Mouse (Mus musculus) embryo, embryonic 11.5 days (tissue): ENCODE measurements around the gene Gm20388.

ENCODE experiments used
- DNase-seq: peaks from one replicate; pipeline ENCODE4 v3.0.0-alpha.2; 2012; ENCODE audit warnings: low read depth, low spot score

The Gm20388 gene

GRCm38 (mm10) chr8:121850436-121850820 is 1939.8 kb downstream of the Gm20388 start:
- DNase-seq, result no peak

- DNase-seq, result peak; percentile 95
Observed at GRCm38 (mm10) chr8:121850821-121851470, 1940.3 kb downstream of the Gm20388 start.

DNA sequence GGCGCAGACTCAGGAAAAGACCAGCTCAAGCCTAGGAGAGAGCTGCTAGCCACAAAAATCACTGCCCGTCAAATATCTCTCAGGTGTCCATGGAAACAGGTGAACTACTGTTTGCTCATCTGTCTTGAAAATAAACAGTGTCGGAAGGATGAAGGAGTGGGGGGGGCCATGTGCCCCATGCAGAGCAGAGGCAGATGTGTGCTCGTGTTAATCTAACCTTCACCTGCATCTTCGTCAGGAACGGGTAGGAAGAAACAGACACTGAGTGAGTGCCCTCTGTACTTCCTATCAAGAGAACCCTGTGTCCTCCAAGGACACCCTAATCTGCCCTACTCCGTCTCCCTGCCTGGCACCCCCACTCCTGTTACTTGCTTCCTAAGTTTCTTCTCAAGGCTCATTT is 1941.1 kb downstream of the Gm20388 start:
- DNase-seq, result no peak

DNA sequence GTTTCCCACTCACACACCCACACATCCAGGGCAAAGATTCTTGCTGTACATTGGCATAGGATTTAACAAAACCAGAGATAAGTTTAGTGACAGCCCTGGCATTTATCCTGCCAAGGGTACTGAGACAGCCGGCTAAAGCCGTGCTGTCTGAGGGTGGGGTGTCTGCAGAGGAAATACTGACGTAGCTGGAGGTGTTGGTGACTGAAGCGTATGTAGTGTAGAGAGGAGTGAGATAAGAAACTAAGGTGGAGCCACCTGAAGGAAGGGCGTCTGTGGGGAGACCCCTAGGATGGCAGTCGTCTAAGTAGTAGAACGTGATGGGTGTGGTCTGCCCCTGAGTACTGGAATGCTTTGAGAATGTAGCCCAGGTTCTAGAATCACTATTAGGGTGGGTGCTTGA is 1941.8 kb downstream of the Gm20388 start:
- DNase-seq, result no peak

- DNase-seq, result no peak
Observed at GRCm38 (mm10) chr8:121853586-121853985, 1942.9 kb downstream of the Gm20388 start.

- no peak for DNase-seq
Observed at GRCm38 (mm10) chr8:121856071-121856746, 1945.6 kb downstream of the Gm20388 start.

- no peak for DNase-seq
Observed at GRCm38 (mm10) chr8:121857331-121857730, 1946.7 kb downstream of the Gm20388 start.

DNA sequence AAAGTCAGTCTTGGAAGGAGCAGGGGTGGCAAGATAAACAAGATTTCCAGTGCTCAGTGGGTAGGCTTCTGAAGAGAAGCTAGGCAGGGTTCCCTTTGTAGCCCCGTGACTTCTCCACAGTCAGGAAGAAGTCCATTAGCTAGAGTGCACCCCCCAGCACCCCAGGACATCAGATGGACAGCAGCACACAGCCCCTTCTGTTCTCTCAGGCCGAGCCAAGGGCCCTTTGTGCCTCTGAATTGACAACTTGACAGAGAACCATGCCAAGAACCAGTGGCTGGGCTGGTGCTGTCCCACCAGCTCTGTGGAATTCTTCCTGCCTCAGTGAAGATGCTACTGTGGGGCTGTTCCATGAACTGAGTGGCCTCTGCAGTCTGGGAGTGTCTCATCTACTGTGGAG is 1947.1 kb downstream of the Gm20388 start:
- no peak for DNase-seq

DNA sequence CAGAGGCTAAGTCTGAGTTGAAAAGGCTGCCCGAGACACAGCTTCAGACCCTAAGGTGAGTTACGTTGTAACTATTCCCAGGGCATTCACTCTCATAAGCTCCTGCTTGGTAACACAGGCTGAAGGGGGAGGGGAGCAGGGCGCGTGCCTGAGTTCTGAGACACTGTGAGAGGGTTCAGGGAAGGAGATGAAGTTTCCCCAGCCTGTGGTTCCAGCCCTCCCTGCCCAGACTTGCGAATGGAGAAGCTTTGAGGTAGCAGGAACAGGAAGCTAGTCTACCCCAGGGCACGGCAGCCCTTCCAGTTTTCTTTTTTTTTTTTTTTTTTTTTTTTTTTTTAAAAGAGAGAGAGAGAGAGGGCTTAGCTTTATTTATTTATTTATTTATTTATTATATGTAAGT is 1950.6 kb downstream of the Gm20388 start:
- no peak for DNase-seq

DNA sequence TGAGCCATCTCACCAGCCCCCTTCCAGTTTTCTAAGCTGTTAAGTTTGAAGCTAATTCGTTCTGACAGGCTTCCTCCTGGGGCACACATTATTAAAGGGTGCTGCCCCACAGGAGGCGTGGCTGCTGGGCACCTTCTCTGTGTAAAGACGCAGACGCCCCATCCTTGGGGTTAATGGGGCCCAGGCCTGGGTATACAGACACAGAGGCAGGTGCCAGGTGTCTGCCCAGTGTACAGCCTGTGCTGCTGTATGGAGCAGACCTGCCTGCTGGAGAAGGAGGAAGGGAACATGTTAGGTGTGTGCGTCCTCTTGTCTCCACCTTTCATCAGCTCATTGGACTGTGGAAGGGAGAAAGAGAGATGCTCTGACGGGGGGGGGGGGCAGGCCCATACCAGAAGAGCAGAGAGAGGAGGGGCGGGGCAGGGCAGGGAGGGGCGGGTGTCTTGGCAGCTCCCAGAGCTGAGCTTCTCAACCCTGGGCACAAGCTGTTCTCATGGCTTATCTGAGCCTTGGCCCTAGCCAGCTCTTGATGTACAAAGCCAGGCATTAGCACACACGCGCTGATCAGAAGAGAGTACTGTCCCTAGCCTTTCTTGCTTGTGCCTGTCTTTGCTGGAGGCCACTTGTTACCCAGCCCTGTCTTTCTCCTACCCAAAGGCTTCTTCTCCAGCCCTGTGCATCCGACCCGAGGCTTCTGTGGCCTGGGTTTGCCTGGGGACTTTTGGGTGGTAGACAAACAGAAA is 1951.3 kb downstream of the Gm20388 start:
- DNase-seq, result no peak

DNA sequence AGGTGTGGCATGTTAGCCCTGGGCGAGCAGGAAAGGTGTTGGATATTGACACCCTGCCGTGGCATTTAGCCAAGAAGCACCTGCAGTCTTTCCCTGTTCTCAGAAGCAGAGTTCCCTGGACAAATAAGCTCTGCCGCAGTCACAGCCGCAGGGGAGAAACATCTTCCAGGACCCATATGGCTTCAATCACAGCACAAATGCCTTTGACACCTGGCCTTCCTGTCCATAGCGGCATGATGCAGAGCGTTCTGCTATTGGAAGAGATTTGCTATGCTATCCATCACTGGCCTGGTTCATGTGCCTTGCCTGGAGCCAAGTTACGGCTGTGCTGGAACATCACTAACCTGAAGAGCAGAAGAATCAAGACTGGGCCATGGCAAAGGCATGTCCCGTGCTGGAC is 1954.7 kb downstream of the Gm20388 start:
- DNase-seq, result no peak

- DNase-seq, result no peak
Observed at GRCm38 (mm10) chr8:121868196-121868595, 1957.6 kb downstream of the Gm20388 start.

DNA sequence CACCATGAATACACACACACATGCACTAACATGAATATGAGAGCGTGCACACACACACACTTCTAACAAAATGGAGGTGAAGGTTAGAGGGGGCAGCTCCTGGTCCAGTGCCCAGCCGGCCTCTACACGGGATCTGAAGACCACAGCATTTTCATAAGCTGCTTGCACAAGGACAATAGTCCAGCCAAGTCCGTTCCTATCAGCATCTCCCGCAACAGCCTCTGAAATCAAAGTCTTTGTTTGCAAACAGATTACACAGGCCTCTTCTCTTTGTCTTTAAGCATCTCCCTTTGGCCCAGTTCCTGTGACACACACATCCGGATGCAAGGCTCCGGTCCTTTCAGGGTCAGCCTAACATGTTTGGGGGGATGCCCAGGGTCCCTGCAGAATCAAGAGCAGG is 1958.3 kb downstream of the Gm20388 start:
- no peak for DNase-seq

DNA sequence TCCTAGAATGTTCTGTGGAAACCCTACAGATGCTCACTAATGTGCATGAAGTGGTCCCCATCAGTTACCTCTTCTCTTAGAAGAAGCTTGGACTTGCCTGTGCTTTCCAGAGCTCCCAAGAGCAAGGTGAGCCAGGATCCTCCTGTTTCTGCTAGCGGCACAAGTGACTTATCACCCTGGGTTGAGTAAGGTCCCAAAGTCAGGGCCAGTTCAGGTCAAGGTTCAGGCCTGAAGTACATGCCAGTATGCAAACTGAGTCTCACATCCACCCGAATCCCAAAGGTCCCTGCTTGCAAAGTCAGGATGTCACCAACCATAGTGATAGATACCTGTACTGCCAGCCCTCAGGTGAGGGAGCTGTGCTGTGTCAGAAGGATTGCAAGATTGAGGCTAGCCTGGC is 1959.5 kb downstream of the Gm20388 start:
- no peak for DNase-seq

DNA sequence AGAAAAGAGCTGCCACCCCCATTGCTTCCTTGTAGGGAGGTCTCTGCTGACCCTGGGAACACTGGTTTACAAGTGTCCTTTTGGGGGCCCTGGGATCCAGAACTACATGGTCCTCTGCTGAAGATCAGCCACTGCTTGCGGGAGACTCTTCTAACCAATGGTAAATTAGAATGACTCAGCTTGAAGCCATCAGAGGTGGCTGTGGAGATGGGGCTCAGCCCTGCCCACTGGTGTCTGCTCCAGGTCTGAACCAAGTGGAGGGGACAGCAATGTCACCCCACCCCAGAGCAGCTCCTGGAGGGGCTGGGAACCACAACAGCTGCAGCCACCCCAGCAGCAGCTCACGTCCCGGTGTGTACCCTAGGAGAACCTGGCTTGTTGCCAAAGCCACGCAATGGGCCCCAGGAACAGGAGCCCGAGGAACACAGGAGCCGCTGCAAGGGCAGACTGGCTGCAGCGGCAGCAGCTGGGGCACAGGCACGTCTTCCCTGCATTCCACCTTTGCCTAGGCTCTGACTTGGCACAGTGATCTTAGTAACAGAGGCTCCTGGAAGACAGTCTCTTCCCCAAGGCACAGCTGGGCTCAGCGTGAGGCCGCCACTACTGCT is 1961.3 kb downstream of the Gm20388 start:
- DNase-seq, result no peak

DNA sequence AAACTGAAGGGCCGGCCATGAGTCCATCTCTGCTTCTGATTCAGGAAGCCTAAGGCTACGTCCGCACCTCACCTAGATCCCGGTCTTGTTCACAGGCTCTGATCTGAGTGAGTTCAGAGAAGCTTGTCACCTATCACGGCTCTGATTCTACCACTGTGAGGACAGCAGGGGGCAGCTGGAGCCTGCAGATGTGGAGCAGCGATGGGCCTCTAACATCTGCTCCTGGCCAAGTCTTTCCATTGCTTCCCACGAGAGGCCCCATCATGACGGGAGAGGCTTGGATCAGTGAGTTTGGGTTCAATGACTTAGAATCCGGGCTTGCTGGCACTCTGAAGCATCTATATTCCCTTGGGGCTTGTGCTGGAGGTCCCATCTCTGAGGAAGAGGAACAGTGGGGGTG is 1963.4 kb downstream of the Gm20388 start:
- no peak for DNase-seq

DNA sequence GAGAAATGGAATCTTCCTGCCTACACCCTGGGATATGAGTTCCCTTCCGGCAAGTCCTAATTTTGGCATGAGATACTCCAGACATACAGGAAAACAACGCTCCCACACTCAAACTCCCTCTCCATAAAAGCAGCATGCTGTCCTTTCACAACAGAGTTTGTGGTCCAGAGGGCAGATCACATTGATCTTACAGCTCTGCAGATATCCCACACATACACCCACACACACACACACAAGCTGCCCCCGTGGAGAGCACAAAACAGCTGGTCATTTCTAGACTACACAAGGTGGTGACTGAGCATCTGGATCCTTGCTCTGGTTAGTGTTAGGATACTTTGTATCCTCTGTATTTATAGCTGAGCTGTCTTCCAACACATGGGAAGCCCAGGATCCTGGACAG is 1964.4 kb downstream of the Gm20388 start:
- DNase-seq, result no peak

DNA sequence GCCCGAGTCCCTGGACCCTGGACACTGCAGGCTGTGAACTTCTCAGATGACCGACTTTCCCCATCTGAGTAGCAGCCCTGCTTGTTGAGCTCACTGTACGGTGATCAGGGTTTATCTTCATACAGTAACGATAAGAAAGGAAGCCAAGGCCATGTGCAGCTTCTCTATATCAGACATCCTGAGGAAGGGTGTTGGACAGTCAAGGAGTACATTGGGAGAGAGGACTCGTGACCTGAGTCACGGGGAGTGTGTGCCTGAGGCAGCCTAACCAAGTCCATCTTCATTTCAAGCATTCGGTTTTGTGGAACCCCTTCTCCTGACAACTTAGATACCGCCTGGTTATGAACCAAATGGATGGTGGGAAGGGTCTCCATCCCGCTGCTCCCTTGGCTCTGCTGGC is 1964.9 kb downstream of the Gm20388 start:
- DNase-seq, result no peak

DNA sequence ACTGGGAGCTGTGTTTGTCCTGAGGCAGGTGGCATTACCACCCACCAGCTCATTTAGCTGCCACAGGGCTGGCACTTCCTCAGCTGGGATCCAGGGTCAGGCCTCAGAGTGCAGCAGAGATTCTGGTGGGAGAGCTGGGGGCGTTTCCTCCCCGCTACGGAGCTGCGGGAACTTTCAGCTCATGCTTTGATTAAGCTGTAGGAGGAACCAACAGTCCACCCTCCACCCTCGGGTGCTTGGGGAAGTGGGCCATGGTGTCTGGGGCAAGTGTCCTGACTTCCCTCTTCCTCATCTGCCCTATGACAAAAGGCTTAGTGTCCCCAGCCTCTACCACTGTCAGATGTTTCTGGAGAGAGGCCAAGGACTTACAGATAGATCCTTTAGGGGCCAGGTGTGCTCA is 1966.6 kb downstream of the Gm20388 start:
- DNase-seq, result no peak

DNA sequence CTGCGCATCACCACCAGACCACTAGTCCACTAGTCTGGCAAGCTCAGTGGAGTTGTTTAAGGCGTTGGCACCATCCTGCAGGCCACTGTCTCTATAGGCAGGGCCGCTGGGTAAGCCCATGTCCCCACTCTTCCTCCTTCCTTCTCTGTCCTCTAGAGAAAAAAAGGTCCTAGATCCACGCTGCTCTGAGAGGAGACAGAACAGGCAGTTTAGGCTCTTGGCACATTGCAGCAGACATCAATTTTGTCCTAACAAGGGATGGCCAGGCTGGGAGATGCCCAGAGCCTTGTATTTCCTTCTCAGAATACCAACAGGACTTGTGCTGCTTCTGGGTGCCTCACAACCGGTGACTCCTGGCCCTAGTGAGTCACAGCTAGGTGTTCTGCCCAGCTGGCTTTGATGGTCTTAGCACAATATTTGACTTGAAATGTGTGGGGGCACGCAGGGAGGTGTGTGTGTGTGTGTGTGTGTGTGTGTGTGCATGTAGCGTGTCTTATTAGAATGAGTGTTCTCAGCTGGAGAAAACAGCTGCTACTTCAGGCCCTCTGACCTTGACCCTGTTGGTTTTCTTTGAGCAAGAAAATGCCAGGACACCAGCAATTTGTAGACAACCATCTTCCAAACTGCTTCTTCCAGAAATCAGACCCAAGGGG is 1967.3 kb downstream of the Gm20388 start:
- DNase-seq, result no peak

- DNase-seq, result no peak
Observed at GRCm38 (mm10) chr8:121879712-121880111, 1969.1 kb downstream of the Gm20388 start.

GRCm38 (mm10) chr8:121880818-121881217 is 1970.2 kb downstream of the Gm20388 start:
- no peak for DNase-seq
